25 mouse cellular contexts compared by ENCODE assay signal in genomic region chr5:3632285-3632684, GRCm38 (mm10). TPM values are rescaled to one million over a fixed set of nuclear protein-coding genes. Genes with fewer than 3 reads are reported as not detected.
DNase-seq lines count a peak whose midpoint lies in the region; ATAC-seq lines count a peak whose summit lies in the region.
"Had no signal": no experiment of that assay in that cellular context is flagged by ENCODE, and none has a peak within 500 bp of the region (broad histone marks: within the 10 kb centered on the region; RNA-seq: fewer than 3 reads in every experiment).

No protein-coding gene starts in this region.

- no peak overlapping the region for H3K9ac ChIP-seq in heart, embryonic 12.5 days
- no peak overlapping the region for H3K9ac ChIP-seq in kidney, embryonic 16.5 days (replicated peaks; ENCODE audit: low read length)
- H3K9ac ChIP-seq in midbrain, embryonic 12.5 days (replicated peaks) = no peak overlapping the region
- no peak overlapping the region for H3K9ac ChIP-seq in midbrain, embryonic 14.5 days (replicated peaks; ENCODE audit: low read length)
- H3K9ac ChIP-seq: hindbrain, embryonic 12.5 days had no signal

- intact Hi-C loops in heart, postnatal 10 days (cut with DNase I) = no loop called here

- 61% methylated on average over 5 of the region's 5 CpGs for WGBS in heart, embryonic 12.5 days
- 69% methylated on average over 5 of the region's 5 CpGs for WGBS in kidney, embryonic 16.5 days
- WGBS in midbrain, embryonic 12.5 days = 82% methylated on average over 5 of the region's 5 CpGs
- WGBS in midbrain, embryonic 14.5 days = 92% methylated on average over 5 of the region's 5 CpGs
- 85% methylated on average over 5 of the region's 5 CpGs for WGBS in forebrain, embryonic 10.5 days

- H3K27ac ChIP-seq in heart, embryonic 12.5 days (ENCODE audit: poor library complexity, severe bottlenecking) = no peak overlapping the region
- H3K27ac ChIP-seq in kidney, embryonic 16.5 days (ENCODE audit: low read length) = no peak overlapping the region
- no peak overlapping the region for H3K27ac ChIP-seq in midbrain, embryonic 12.5 days (replicated peaks)
- H3K27ac ChIP-seq in midbrain, embryonic 14.5 days (replicated peaks; ENCODE audit: low read depth, low read length) = no peak overlapping the region
- H3K27ac ChIP-seq in forebrain, embryonic 10.5 days = no peak overlapping the region
- H3K27ac ChIP-seq: gastrocnemius, adult 2 months; heart, embryonic 10.5 days; hindbrain, embryonic 12.5 days had no signal

- no peak overlapping the region for H3K4me3 ChIP-seq in heart, embryonic 12.5 days
- no peak overlapping the region for H3K4me3 ChIP-seq in kidney, embryonic 16.5 days (ENCODE audit: low read length)
- H3K4me3 ChIP-seq in midbrain, embryonic 12.5 days = no peak overlapping the region
- H3K4me3 ChIP-seq in midbrain, embryonic 14.5 days (replicated peaks; ENCODE audit: low read depth, low read length) = no peak overlapping the region
- no peak overlapping the region for H3K4me3 ChIP-seq in forebrain, embryonic 10.5 days
- H3K4me3 ChIP-seq: gastrocnemius, adult 2 months; heart, embryonic 10.5 days; hindbrain, embryonic 12.5 days had no signal

- H3K36me3 ChIP-seq in heart, embryonic 12.5 days = peaks cover 36% of the 10 kb centered on the region
- H3K36me3 ChIP-seq in kidney, embryonic 16.5 days (ENCODE audit: insufficient read depth, low read length) = peaks cover 19% of the 10 kb centered on the region
- H3K36me3 ChIP-seq in midbrain, embryonic 12.5 days = peaks cover 31% of the 10 kb centered on the region
- peaks cover 61% of the 10 kb centered on the region for H3K36me3 ChIP-seq in midbrain, embryonic 14.5 days (ENCODE audit: control insufficient read depth, insufficient read depth, low read length)
- H3K36me3 ChIP-seq in forebrain, embryonic 10.5 days (replicated peaks) = peaks cover 60% of the 10 kb centered on the region

- no peaks in the 10 kb centered on the region for H3K27me3 ChIP-seq in heart, embryonic 12.5 days (replicated peaks)
- no peaks in the 10 kb centered on the region for H3K27me3 ChIP-seq in kidney, embryonic 16.5 days (ENCODE audit: insufficient read depth, low read length)
- H3K27me3 ChIP-seq in midbrain, embryonic 12.5 days = no peaks in the 10 kb centered on the region
- H3K27me3 ChIP-seq in midbrain, embryonic 14.5 days (ENCODE audit: control insufficient read depth, insufficient read depth, low read length) = no peaks in the 10 kb centered on the region
- no peaks in the 10 kb centered on the region for H3K27me3 ChIP-seq in forebrain, embryonic 10.5 days (ENCODE audit: poor library complexity, severe bottlenecking)
- H3K27me3 ChIP-seq: CH12.LX; hindbrain, embryonic 12.5 days; Patski had no signal

- H3K4me1 ChIP-seq in heart, embryonic 12.5 days (replicated peaks) = 0 out of 2 replicates have a peak, but pooled peaks cover 5% of the 10 kb centered on the region
- H3K4me1 ChIP-seq in kidney, embryonic 16.5 days (ENCODE audit: insufficient read depth, low read length) = no peaks in the 10 kb centered on the region
- H3K4me1 ChIP-seq in midbrain, embryonic 12.5 days = no peaks in the 10 kb centered on the region
- no peaks in the 10 kb centered on the region for H3K4me1 ChIP-seq in midbrain, embryonic 14.5 days (ENCODE audit: control insufficient read depth, insufficient read depth, low read length)
- H3K4me1 ChIP-seq in forebrain, embryonic 10.5 days = no peaks in the 10 kb centered on the region
- H3K4me1 ChIP-seq: hindbrain, embryonic 12.5 days had no signal

- H3K9me3 ChIP-seq in heart, embryonic 12.5 days (replicated peaks) = no peaks in the 10 kb centered on the region
- no peaks in the 10 kb centered on the region for H3K9me3 ChIP-seq in kidney, embryonic 16.5 days (ENCODE audit: low read length)
- no peaks in the 10 kb centered on the region for H3K9me3 ChIP-seq in midbrain, embryonic 12.5 days
- H3K9me3 ChIP-seq in midbrain, embryonic 14.5 days (ENCODE audit: control insufficient read depth, low read length) = no peaks in the 10 kb centered on the region
- H3K9me3 ChIP-seq in forebrain, embryonic 10.5 days = no peaks in the 10 kb centered on the region
- H3K9me3 ChIP-seq: heart, embryonic 10.5 days; hindbrain, embryonic 12.5 days had no signal

- ATAC-seq in heart, embryonic 12.5 days (ENCODE audit: insufficient number of reproducible peaks, low FRiP score) = 0 out of 2 replicates have a peak, but pooled peaks have one; percentile 9
- ATAC-seq in kidney, embryonic 16.5 days (ENCODE audit: low FRiP score, low TSS enrichment) = peak; percentile 72; the same call in 1 of the 2 replicates
- 0 out of 2 replicates have a peak, but pooled peaks have one; percentile 34 for ATAC-seq in midbrain, embryonic 12.5 days (ENCODE audit: low FRiP score, low read depth)
- ATAC-seq in midbrain, embryonic 14.5 days (ENCODE audit: low FRiP score, low TSS enrichment) = no peak
- ATAC-seq: activated CD4-positive, CD25-positive, alpha-beta regulatory T cell, adult 4 months; forebrain, embryonic 14.5 days; inflammation-experienced regulatory T-cells, adult 6 months; Patski had no signal

- DNase-seq in heart, postnatal 10 days = no peak
- DNase-seq in kidney, adult 9 months = no peak
- no peak for DNase-seq in midbrain, embryonic 14.5 days
- no peak for DNase-seq in forebrain, embryonic 10.5 days (ENCODE audit: extremely low spot score, low spot score)
- DNase-seq: adrenal gland, postnatal 14 days; cerebellum, adult 11-12 months; cerebellum, adult 9-10 months; cerebellum, postnatal 25 days; gastrocnemius, adult 2 months; gastrocnemius, postnatal 25 days; heart, postnatal 4 days had no signal

- H3K4me2 ChIP-seq in heart, embryonic 12.5 days = no peak overlapping the region
- no peak overlapping the region for H3K4me2 ChIP-seq in kidney, embryonic 16.5 days (replicated peaks; ENCODE audit: low read depth, low read length)
- no peak overlapping the region for H3K4me2 ChIP-seq in midbrain, embryonic 12.5 days (replicated peaks)
- no peak overlapping the region for H3K4me2 ChIP-seq in midbrain, embryonic 14.5 days (ENCODE audit: low read length)
- H3K4me2 ChIP-seq: hindbrain, embryonic 12.5 days had no signal

RNA-seq across cellular contexts. Expression of gene Tmbim7, which starts 18.7 kb away (rescaled TPM):
- not detected in 2 replicates for polyA plus RNA-seq in heart, embryonic 12.5 days (2016; fragmentation: Nextera tagmentation; extraction: Ambion mirVana)
- not detected for total RNA-seq in heart, postnatal 10 days (2021)
- not detected in 2 replicates for polyA plus RNA-seq in kidney, embryonic 16.5 days (2015; fragmentation: Nextera tagmentation; extraction: Ambion mirVana)
- 0.14 TPM in 1 of 2 replicates, not detected in the other for polyA plus RNA-seq in midbrain, embryonic 12.5 days (2016; fragmentation: Nextera tagmentation; extraction: Ambion mirVana)
- polyA plus RNA-seq in midbrain, embryonic 14.5 days (2014; fragmentation: Nextera tagmentation; extraction: Ambion mirVana) = not detected in 2 replicates
- polyA plus RNA-seq in forebrain, embryonic 10.5 days (2016; fragmentation: Nextera tagmentation; extraction: Ambion mirVana) = not detected in 2 replicates
- total RNA-seq: adrenal gland, adult 18-20 months; adrenal gland, postnatal 14 days; CH12.LX; gastrocnemius, adult 2 months; gastrocnemius, postnatal 25 days; heart, postnatal 4 days had no signal
- polyA plus RNA-seq: cortical plate, adult 2 months; embryonic facial prominence, embryonic 14.5 days; forebrain, embryonic 14.5 days; heart, embryonic 10.5 days; heart, postnatal 0 days; hindbrain, embryonic 12.5 days; inflammation-experienced regulatory T-cells, adult 6 months; Patski had no signal

RNA-seq across cellular contexts. Expression of gene Gatad1, which starts 24.7 kb away (rescaled TPM):
- 67.7 and 69.3 TPM in 2 replicates for polyA plus RNA-seq in heart, embryonic 12.5 days (2016; fragmentation: Nextera tagmentation; extraction: Ambion mirVana)
- 100 to 1,000 TPM in 1 of 2 experiments, 10 to 100 TPM in 1; 99.2 to 106 TPM for total RNA-seq in heart, postnatal 10 days (2021)
- polyA plus RNA-seq in kidney, embryonic 16.5 days (2015; fragmentation: Nextera tagmentation; extraction: Ambion mirVana) = 63.7 and 70.5 TPM in 2 replicates
- polyA plus RNA-seq in midbrain, embryonic 12.5 days (2016; fragmentation: Nextera tagmentation; extraction: Ambion mirVana) = 76.6 and 86.4 TPM in 2 replicates
- polyA plus RNA-seq in midbrain, embryonic 14.5 days (2014; fragmentation: Nextera tagmentation; extraction: Ambion mirVana) = 66.9 and 72.5 TPM in 2 replicates
- 70.6 and 77.4 TPM in 2 replicates for polyA plus RNA-seq in forebrain, embryonic 10.5 days (2016; fragmentation: Nextera tagmentation; extraction: Ambion mirVana)

RNA-seq across cellular contexts. Expression of gene Rbm48, which starts 35.9 kb away (rescaled TPM):
- 9.6 TPM in 2 replicates for polyA plus RNA-seq in heart, embryonic 12.5 days (2016; fragmentation: Nextera tagmentation; extraction: Ambion mirVana)
- total RNA-seq in heart, postnatal 10 days (2021) = 1 to 10 TPM; 5.9 to 6.6 TPM
- 14.9 and 16.1 TPM in 2 replicates for polyA plus RNA-seq in kidney, embryonic 16.5 days (2015; fragmentation: Nextera tagmentation; extraction: Ambion mirVana)
- polyA plus RNA-seq in midbrain, embryonic 12.5 days (2016; fragmentation: Nextera tagmentation; extraction: Ambion mirVana) = 15.6 and 15.8 TPM in 2 replicates
- 15.7 and 18.5 TPM in 2 replicates for polyA plus RNA-seq in midbrain, embryonic 14.5 days (2014; fragmentation: Nextera tagmentation; extraction: Ambion mirVana)
- polyA plus RNA-seq in forebrain, embryonic 10.5 days (2016; fragmentation: Nextera tagmentation; extraction: Ambion mirVana) = 14.3 and 15.7 TPM in 2 replicates

RNA-seq across cellular contexts. Expression of gene Pex1, which starts 36.4 kb away (rescaled TPM):
- 12.9 and 16.9 TPM in 2 replicates for polyA plus RNA-seq in heart, embryonic 12.5 days (2016; fragmentation: Nextera tagmentation; extraction: Ambion mirVana)
- total RNA-seq in heart, postnatal 10 days (2021) = 10 to 100 TPM; 11.0 to 12.1 TPM
- polyA plus RNA-seq in kidney, embryonic 16.5 days (2015; fragmentation: Nextera tagmentation; extraction: Ambion mirVana) = 14.3 and 21.1 TPM in 2 replicates
- 21.0 and 24.8 TPM in 2 replicates for polyA plus RNA-seq in midbrain, embryonic 12.5 days (2016; fragmentation: Nextera tagmentation; extraction: Ambion mirVana)
- polyA plus RNA-seq in midbrain, embryonic 14.5 days (2014; fragmentation: Nextera tagmentation; extraction: Ambion mirVana) = 21.8 and 24.4 TPM in 2 replicates
- polyA plus RNA-seq in forebrain, embryonic 10.5 days (2016; fragmentation: Nextera tagmentation; extraction: Ambion mirVana) = 15.9 and 16.3 TPM in 2 replicates
